8 mouse cellular contexts compared by ENCODE assay signal in genomic region chr1:53977806-53978513, GRCm38 (mm10).
DNase-seq lines count a peak whose midpoint lies in the region; ATAC-seq lines count a peak whose summit lies in the region.

No protein-coding gene starts in this region.

- H3K4me1 ChIP-seq in heart, embryonic 11.5 days (ENCODE audit: control insufficient read depth, insufficient read depth, low read length) = peaks cover 4% of the 10 kb centered on the region; the same call in 1 of the 2 replicates
- peaks cover 7% of the 10 kb centered on the region; the same call in 1 of the 2 replicates for H3K4me1 ChIP-seq in limb, embryonic 10.5 days

- peak overlapping the region; percentile 47 for H3K4me2 ChIP-seq in heart, embryonic 11.5 days

- peak overlapping the region; percentile 39; the same call in 1 of the 2 replicates for H3K9ac ChIP-seq in heart, embryonic 11.5 days (ENCODE audit: low read depth, low read length)

- 65% methylated on average over 8 of the region's 8 CpGs for WGBS in heart, embryonic 11.5 days (ENCODE audit: insufficient replicate concordance)
- 84% methylated on average over 8 of the region's 8 CpGs for WGBS in limb, embryonic 10.5 days

- DNase-seq in embryo, embryonic 10.5 days (ENCODE audit: low spot score) = peak; percentile 7
- no peak for DNase-seq in embryo, embryonic 9.5 days (ENCODE audit: extremely low spot score)
- DNase-seq in 416B (ENCODE audit: low read depth) = peak; percentile 32
- no peak for DNase-seq in limb, embryonic 10.5 days (ENCODE audit: low spot score)
- DNase-seq in thymus, postnatal 4 days = no peak

- H3K36me3 ChIP-seq in heart, embryonic 11.5 days (ENCODE audit: control insufficient read depth, insufficient read depth, low read length) = no peaks in the 10 kb centered on the region
- no peaks in the 10 kb centered on the region for H3K36me3 ChIP-seq in limb, embryonic 10.5 days

- H3K9me3 ChIP-seq in heart, embryonic 11.5 days (replicated peaks; ENCODE audit: control insufficient read depth, low read length) = no peaks in the 10 kb centered on the region
- no peaks in the 10 kb centered on the region for H3K9me3 ChIP-seq in limb, embryonic 10.5 days (replicated peaks)

- no peaks in the 10 kb centered on the region for H3K27me3 ChIP-seq in heart, embryonic 11.5 days (ENCODE audit: control insufficient read depth, insufficient read depth, low read length)
- H3K27me3 ChIP-seq in limb, embryonic 10.5 days (ENCODE audit: low read depth, poor library complexity, severe bottlenecking) = no peaks in the 10 kb centered on the region

- ATAC-seq in heart, embryonic 11.5 days (replicated peaks; ENCODE audit: insufficient number of reproducible peaks, low FRiP score, low TSS enrichment) = no peak
- ATAC-seq in CD4-positive, CD25-positive, alpha-beta regulatory T cell, adult 4 months = no peak
- ATAC-seq in inflammation-experienced regulatory T-cells, adult 6 months = no peak

- peak overlapping the region; percentile 73 for H3K27ac ChIP-seq in heart, embryonic 11.5 days (ENCODE audit: low read depth, low read length)
- H3K27ac ChIP-seq in limb, embryonic 10.5 days = peak overlapping the region; percentile 58; the same call in 1 of the 2 replicates

- H3K4me3 ChIP-seq in heart, embryonic 11.5 days (ENCODE audit: low read depth, low read length) = peak overlapping the region; percentile 4; the same call in 1 of the 2 replicates
- H3K4me3 ChIP-seq in limb, embryonic 10.5 days = no peak overlapping the region

Comparison
In these comparisons a context has a peak if more than half of its experiments do, and no peak if none do; other contexts are left out.
1. DNase-seq: peak in embryo, embryonic 10.5 days (single experiment) and 416B (single experiment); none in embryo, embryonic 9.5 days (single experiment), limb, embryonic 10.5 days (single experiment) and thymus, postnatal 4 days (single experiment).